Mouse (Mus musculus) activated CD4-positive, CD25-positive, alpha-beta regulatory T cell (primary cell): ENCODE measurements around the gene Amph. TPM values are rescaled to one million over a fixed set of nuclear protein-coding genes. Genes with fewer than 3 reads are reported as not detected.

Source experiments
- polyA plus RNA-seq, 2 experiments: library from polyadenylated mRNA; unstranded; fragments of 100-300 nt; shearing (Covaris generic); gene quantifications; one replicate each; pipeline ENCODE4 v1.2.1; 2017

Amph gene
- polyA plus RNA-seq: under 1 TPM in 1 of 2 experiments, not detected in 1; 0.10 TPM

DNA sequence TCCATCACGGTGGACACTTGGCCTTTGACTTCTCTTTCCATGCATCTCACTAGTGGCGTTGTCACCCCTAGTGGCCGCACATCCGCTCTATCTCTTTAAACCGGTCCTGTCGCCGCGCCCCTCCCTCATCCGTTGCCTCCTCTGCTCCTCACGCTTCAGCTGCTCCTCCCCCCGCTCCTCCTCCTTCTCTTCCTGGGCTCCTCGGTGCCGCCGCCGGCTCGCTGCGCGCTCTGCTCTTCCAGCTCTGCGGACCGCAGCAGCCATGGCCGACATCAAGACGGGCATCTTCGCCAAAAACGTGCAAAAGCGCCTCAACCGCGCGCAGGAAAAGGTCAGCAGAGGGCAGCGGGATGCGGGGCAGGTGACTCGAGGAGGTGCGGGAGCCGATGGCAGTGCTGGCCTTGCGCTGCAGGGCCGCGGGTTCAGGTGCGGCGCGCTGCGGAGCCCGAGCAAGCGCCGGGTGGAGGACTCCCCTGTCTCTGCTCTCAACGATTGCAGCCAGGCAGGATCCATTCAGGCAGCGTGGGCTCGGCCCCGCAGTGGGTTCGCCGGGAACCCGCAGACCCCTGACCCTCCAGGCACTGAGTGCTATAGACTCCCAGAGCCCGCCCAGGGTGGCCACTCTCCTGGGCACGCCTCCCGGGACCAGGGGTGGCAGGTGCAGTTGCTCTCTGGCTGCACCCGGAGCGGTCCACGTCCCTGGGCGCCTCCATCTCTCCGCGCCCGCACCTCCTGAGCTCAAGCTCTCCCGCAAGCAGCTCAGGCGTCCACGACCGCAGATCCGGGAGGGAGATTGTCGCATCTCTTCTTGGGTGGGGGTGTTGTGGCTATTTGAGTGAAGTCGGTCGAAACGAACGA, at the start of gene Amph:
Gene Amph (plus strand): TSS at position 35 of the 858 bp plus-strand sequence.

Other genes starting within 250 kb of the Amph start
- gene Vps41, start 230.9 kb upstream of the Amph start, polyA plus RNA-seq: 10 to 100 TPM; 81.4 to 96.1 TPM